Comparison of ENCODE assay signal across 28 mouse cellular contexts in the genomic region with DNA sequence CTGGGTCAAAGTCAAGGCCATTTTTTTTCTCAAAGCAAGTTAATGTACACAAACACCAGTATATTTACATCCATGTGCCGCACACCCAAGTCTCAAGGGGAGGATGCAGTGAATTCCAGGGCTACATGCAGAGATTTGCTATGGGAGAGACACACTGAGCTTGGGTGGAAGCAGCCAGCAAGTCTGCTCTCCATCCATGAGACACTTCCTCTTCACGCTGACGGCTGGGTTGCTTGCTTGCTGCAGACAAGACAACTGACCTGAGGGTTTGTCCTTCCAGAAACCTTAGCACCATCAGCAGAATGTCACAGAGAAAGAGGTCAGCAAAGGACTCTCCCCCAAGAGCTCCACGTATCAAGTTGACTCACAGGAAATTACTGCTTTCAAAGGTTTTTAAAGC.
DNase-seq lines count a peak whose midpoint lies in the region; ATAC-seq lines count a peak whose summit lies in the region.
"Had no signal": no experiment of that assay in that cellular context is flagged by ENCODE, and none has a peak within 500 bp of the region (broad histone marks: within the 10 kb centered on the region; RNA-seq: fewer than 3 reads in every experiment).

No protein-coding gene starts in this region.

- H3K27me3 ChIP-seq in lung, embryonic 15.5 days: no peaks in the 10 kb centered on the region
- peaks cover 43% of the 10 kb centered on the region for H3K27me3 ChIP-seq in midbrain, embryonic 11.5 days (ENCODE audit: control insufficient read depth, insufficient read depth, low read length)
- H3K27me3 ChIP-seq in midbrain, embryonic 13.5 days: peaks cover 46% of the 10 kb centered on the region
- H3K27me3 ChIP-seq: CH12.LX; embryonic facial prominence, embryonic 13.5 days; embryonic facial prominence, embryonic 15.5 days; forebrain, embryonic 12.5 days had no signal

- no peak overlapping the region for H3K9ac ChIP-seq in lung, embryonic 15.5 days
- no peak overlapping the region for H3K9ac ChIP-seq in midbrain, embryonic 11.5 days (ENCODE audit: low read length)
- no peak overlapping the region for H3K9ac ChIP-seq in midbrain, embryonic 13.5 days (replicated peaks)
- H3K9ac ChIP-seq: embryonic facial prominence, embryonic 13.5 days; embryonic facial prominence, embryonic 15.5 days; forebrain, embryonic 12.5 days had no signal

- DNase-seq in heart, adult 11 months: peak; percentile 80
- no peak for DNase-seq in heart, postnatal 25 days (ENCODE audit: low spot score)
- DNase-seq in lung, postnatal 10 days: no peak
- DNase-seq in midbrain, embryonic 11.5 days (ENCODE audit: low spot score, missing footprints): peak; percentile 77
- DNase-seq: adrenal gland, adult 8-10 months; adrenal gland, postnatal 14 days; adrenal gland, postnatal 36 days; B cell, adult 2 months; cerebellum, adult 11 months; cerebellum, adult 18-20 months; cerebellum, adult 8-10 months; cerebellum, adult 9-11 months; cerebellum, postnatal 14 days; cerebellum, postnatal 36 days had no signal

- H3K9me3 ChIP-seq in lung, embryonic 15.5 days: no peaks in the 10 kb centered on the region
- H3K9me3 ChIP-seq in midbrain, embryonic 11.5 days (ENCODE audit: control insufficient read depth, low read length): no peaks in the 10 kb centered on the region
- no peaks in the 10 kb centered on the region; the same call in 1 of the 2 replicates for H3K9me3 ChIP-seq in midbrain, embryonic 13.5 days
- H3K9me3 ChIP-seq: embryonic facial prominence, embryonic 13.5 days; embryonic facial prominence, embryonic 15.5 days; forebrain, embryonic 10.5 days; forebrain, embryonic 12.5 days; G1E had no signal

- WGBS in lung, embryonic 15.5 days: 31% methylated on average over 4 of the region's 4 CpGs
- 77% methylated on average over 4 of the region's 4 CpGs for WGBS in midbrain, embryonic 11.5 days
- WGBS in midbrain, embryonic 13.5 days: 80% methylated on average over 4 of the region's 4 CpGs

- ATAC-seq in lung, embryonic 15.5 days (ENCODE audit: borderline replicate concordance, extremely low read depth, low FRiP score, low TSS enrichment): peak; percentile 52; the same call in 1 of the 2 replicates
- no peak for ATAC-seq in midbrain, embryonic 11.5 days (ENCODE audit: low FRiP score)
- no peak for ATAC-seq in midbrain, embryonic 13.5 days
- ATAC-seq: activated CD4-positive, CD25-positive, alpha-beta regulatory T cell, adult 4 months; CD4-positive, CD25-positive, alpha-beta regulatory T cell, adult 4 months; forebrain, embryonic 14.5 days; forebrain, embryonic 16.5 days; Patski had no signal

- no peak overlapping the region for H3K4me3 ChIP-seq in lung, embryonic 15.5 days
- no peak overlapping the region for H3K4me3 ChIP-seq in midbrain, embryonic 11.5 days (ENCODE audit: low read depth, low read length)
- no peak overlapping the region for H3K4me3 ChIP-seq in midbrain, embryonic 13.5 days (replicated peaks)
- H3K4me3 ChIP-seq: embryonic facial prominence, embryonic 13.5 days; embryonic facial prominence, embryonic 15.5 days; erythroblast, embryonic 14.5 days; forebrain, embryonic 10.5 days; forebrain, embryonic 12.5 days had no signal

- H3K4me2 ChIP-seq in lung, embryonic 15.5 days: no peak overlapping the region
- no peak overlapping the region for H3K4me2 ChIP-seq in midbrain, embryonic 11.5 days
- H3K4me2 ChIP-seq in midbrain, embryonic 13.5 days (replicated peaks): no peak overlapping the region
- H3K4me2 ChIP-seq: embryonic facial prominence, embryonic 13.5 days; embryonic facial prominence, embryonic 15.5 days; forebrain, embryonic 12.5 days had no signal

- H3K36me3 ChIP-seq in lung, embryonic 15.5 days: no peaks in the 10 kb centered on the region
- no peaks in the 10 kb centered on the region for H3K36me3 ChIP-seq in midbrain, embryonic 11.5 days (ENCODE audit: control insufficient read depth, insufficient read depth, low read length)
- H3K36me3 ChIP-seq in midbrain, embryonic 13.5 days: no peaks in the 10 kb centered on the region
- H3K36me3 ChIP-seq: embryonic facial prominence, embryonic 13.5 days; embryonic facial prominence, embryonic 15.5 days; forebrain, embryonic 10.5 days; forebrain, embryonic 12.5 days; G1E had no signal

- no peak overlapping the region for H3K27ac ChIP-seq in lung, embryonic 15.5 days
- H3K27ac ChIP-seq in midbrain, embryonic 11.5 days (ENCODE audit: low read depth, low read length): no peak overlapping the region
- H3K27ac ChIP-seq in midbrain, embryonic 13.5 days: no peak overlapping the region
- H3K27ac ChIP-seq: embryonic facial prominence, embryonic 13.5 days; embryonic facial prominence, embryonic 15.5 days; forebrain, embryonic 10.5 days; forebrain, embryonic 12.5 days had no signal

- no peaks in the 10 kb centered on the region for H3K4me1 ChIP-seq in lung, embryonic 15.5 days
- H3K4me1 ChIP-seq in midbrain, embryonic 11.5 days (ENCODE audit: control insufficient read depth, insufficient read depth, low read length): no peaks in the 10 kb centered on the region
- H3K4me1 ChIP-seq in midbrain, embryonic 13.5 days (replicated peaks): peaks cover 6% of the 10 kb centered on the region
- H3K4me1 ChIP-seq: embryonic facial prominence, embryonic 13.5 days; embryonic facial prominence, embryonic 15.5 days had no signal

- intact Hi-C loops in heart, postnatal 25 days (cut with DNase I): no loop called here

Comparison
In these comparisons a context has a peak if more than half of its experiments do, and no peak if none do; other contexts are left out.
1. DNase-seq: peak in heart, adult 11 months (single experiment) and midbrain, embryonic 11.5 days (single experiment); none in heart, postnatal 25 days (single experiment) and lung, postnatal 10 days (single experiment).